Mouse (Mus musculus) testis, adult 2 months (tissue): ENCODE measurements at regions not wholly inside any gene's neighbourhood (a gene's known extent, or its start where the extent isn't known, plus 50 kb on each side); places are given as distances from the start of the nearest gene placed in this dataset.

Experiments
- CTCF ChIP-seq: fragments of 200-500 bp; IDR thresholded peaks from 2 replicates; pipeline ENCODE4 v1.5.1; 2012; ENCODE audit warnings: low read depth, mild to moderate bottlenecking, inconsistent platforms, low read length, moderate library complexity; ENCODE audit not compliant: control insufficient read depth, insufficient read depth, insufficient replicate concordance
- POLR2A ChIP-seq: fragments of 200-500 bp; IDR thresholded peaks from 2 replicates; pipeline ENCODE4 v1.6.1; 2012; ENCODE audit warnings: low read depth, mild to moderate bottlenecking, inconsistent platforms, low read length, moderate library complexity; ENCODE audit not compliant: control insufficient read depth

GRCm38 (mm10) chr1:61151742-61152141 lies 174.0 kb downstream of the Icos start:
- TF ChIP-seq POLR2A (no peak), CTCF (no peak)
